Mouse (Mus musculus) midbrain, embryonic 14.5 days (tissue): Measurements from ENCODE around the gene Sec14l1. TPM values are rescaled to one million over a fixed set of nuclear protein-coding genes. Genes with fewer than 3 reads are reported as not detected.

Experiments used
- ATAC-seq: fragments of 200-750 bp; cut with Nextera tagmentation; 2 replicates; pipeline ENCODE4 v1.8.0; 2017; ENCODE audit warnings: moderate number of reproducible peaks, moderate library complexity; ENCODE audit not compliant: low FRiP score, low TSS enrichment
- DNase-seq: peaks from one replicate; pipeline ENCODE4 v3.0.0-alpha.2; 2015
- H3K27ac ChIP-seq: fragments of 300-500 bp; sonication (generic); replicated peaks from 2 replicates; pipeline ENCODE4 v1.5.1; 2014; ENCODE audit warnings: mild to moderate bottlenecking, low read depth, low read length, moderate library complexity
- H3K27me3 ChIP-seq: fragments of 300-500 bp; sonication (generic); 2 replicates; pipeline ENCODE4 v1.6.1; 2014; ENCODE audit warnings: low read length, control low read depth, mixed read lengths; ENCODE audit not compliant: control insufficient read depth, insufficient read depth
- H3K36me3 ChIP-seq: fragments of 300-500 bp; sonication (generic); 2 replicates; pipeline ENCODE4 v1.6.1; 2014; ENCODE audit warnings: low read length, control low read depth; ENCODE audit not compliant: control insufficient read depth, insufficient read depth
- H3K4me1 ChIP-seq: fragments of 300-500 bp; sonication (generic); 2 replicates; pipeline ENCODE4 v1.6.1; 2014; ENCODE audit warnings: mild to moderate bottlenecking, antibody characterized with exemption, low read length, control low read depth; ENCODE audit not compliant: control insufficient read depth, insufficient read depth
- H3K4me2 ChIP-seq: fragments of 300-500 bp; sonication (generic); 2 replicates; pipeline ENCODE4 v1.6.1; 2014; ENCODE audit warnings: mild to moderate bottlenecking, low read length, moderate library complexity
- H3K4me3 ChIP-seq: fragments of 300-500 bp; sonication (generic); replicated peaks from 2 replicates; pipeline ENCODE4 v1.5.1; 2014; ENCODE audit warnings: low read depth, low read length
- H3K9ac ChIP-seq: fragments of 300-500 bp; sonication (generic); replicated peaks from 2 replicates; pipeline ENCODE4 v1.6.1; 2014; ENCODE audit warnings: mild to moderate bottlenecking, low read length, moderate library complexity
- H3K9me3 ChIP-seq: fragments of 300-500 bp; sonication (generic); 2 replicates; pipeline ENCODE4 v1.6.1; 2016; ENCODE audit warnings: low read length, control low read depth, mixed read lengths; ENCODE audit not compliant: control insufficient read depth
- WGBS: fragments of 180-500 bp; shearing (Covaris S2); extraction: QIAGEN DNeasy Blood & Tissue Kit; methylation state at CpG from one replicate; pipeline ENCODE4 v1.1.7; 2014; 5-methylcytosine and 5-hydroxymethylcytosine counted together
- polyA plus RNA-seq: library from polyadenylated mRNA; unstranded; fragments of >200 nt; fragmentation: Nextera tagmentation; extraction: Ambion mirVana; gene quantifications from 2 replicates; pipeline ENCODE4 v1.2.1, GENCODE M21; 2014

Sec14l1 gene
- polyA plus RNA-seq, 1 experiment from 2014 or later = 48.7 TPM

GRCm38 (mm10) chr11:117159257-117159945 is 44.4 kb downstream of the Sec14l1 start:
- Histone ChIP-seq H3K9ac (no peak overlapping the region), H3K9me3 (no peaks in the 10 kb centered on the region), H3K36me3 (peaks cover 55% of the 10 kb centered on the region), H3K4me1 (no peaks in the 10 kb centered on the region), H3K4me3 (no peak overlapping the region), H3K27me3 (no peaks in the 10 kb centered on the region), H3K27ac (no peak overlapping the region), H3K4me2 (no peak overlapping the region)
- 92% methylated on average over 13 of the region's 13 CpGs for WGBS
- DNase-seq (no peak), ATAC-seq (no peak)

DNA sequence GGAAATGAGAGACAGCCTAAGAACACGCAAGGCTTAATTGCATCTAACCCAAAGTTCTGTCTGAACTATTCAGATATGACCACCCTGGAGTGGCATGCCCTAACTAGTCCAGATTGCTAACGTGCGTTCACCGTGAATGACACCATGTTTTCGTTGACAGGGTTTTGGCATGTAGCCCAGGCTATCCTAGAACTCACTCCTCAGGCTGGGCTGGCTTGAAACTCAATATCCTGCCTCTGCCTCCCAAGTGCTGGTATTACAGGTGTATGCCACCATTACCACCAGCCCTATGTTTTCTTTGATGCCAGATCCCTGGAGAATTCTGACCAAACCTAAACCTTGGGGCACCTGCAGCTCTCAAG is 45.0 kb downstream of the Sec14l1 start:
- ATAC-seq (no peak), DNase-seq (no peak)
- H3K4me2 ChIP-seq = no peak overlapping the region
- H3K9ac ChIP-seq = no peak overlapping the region
- H3K36me3 ChIP-seq = peaks cover 50% of the 10 kb centered on the region
- H3K9me3 ChIP-seq = no peaks in the 10 kb centered on the region
- 93% methylated on average over 5 of the region's 5 CpGs for whole genome bisulfite sequencing
- H3K27me3 ChIP-seq = no peaks in the 10 kb centered on the region
- H3K4me1 ChIP-seq = no peaks in the 10 kb centered on the region
- H3K27ac ChIP-seq = no peak overlapping the region
- no peak overlapping the region for H3K4me3 ChIP-seq

- no peaks in the 10 kb centered on the region for H3K27me3 ChIP-seq
- WGBS = 95% methylated on average over 12 of the region's 12 CpGs
- H3K4me3 ChIP-seq = no peak overlapping the region
- ATAC-seq (no peak), DNase-seq (no peak)
- no peaks in the 10 kb centered on the region for H3K9me3 ChIP-seq
- H3K36me3 ChIP-seq = peaks cover 41% of the 10 kb centered on the region
- no peaks in the 10 kb centered on the region for H3K4me1 ChIP-seq
- H3K9ac ChIP-seq = no peak overlapping the region
- H3K27ac ChIP-seq = no peak overlapping the region
- no peak overlapping the region for H3K4me2 ChIP-seq
Observed at GRCm38 (mm10) chr11:117160791-117161190, 45.8 kb downstream of the Sec14l1 start.

GRCm38 (mm10) chr11:117161574-117161973 is 46.6 kb downstream of the Sec14l1 start:
- no peak overlapping the region for H3K27ac ChIP-seq
- no peak overlapping the region for H3K9ac ChIP-seq
- 76% methylated on average over 8 of the region's 8 CpGs for WGBS
- ATAC-seq = no peak
- H3K36me3 ChIP-seq = peaks cover 35% of the 10 kb centered on the region
- H3K27me3 ChIP-seq = no peaks in the 10 kb centered on the region
- no peaks in the 10 kb centered on the region for H3K9me3 ChIP-seq
- H3K4me3 ChIP-seq = no peak overlapping the region
- no peak for DNase-seq
- no peaks in the 10 kb centered on the region for H3K4me1 ChIP-seq
- no peak overlapping the region for H3K4me2 ChIP-seq

DNA sequence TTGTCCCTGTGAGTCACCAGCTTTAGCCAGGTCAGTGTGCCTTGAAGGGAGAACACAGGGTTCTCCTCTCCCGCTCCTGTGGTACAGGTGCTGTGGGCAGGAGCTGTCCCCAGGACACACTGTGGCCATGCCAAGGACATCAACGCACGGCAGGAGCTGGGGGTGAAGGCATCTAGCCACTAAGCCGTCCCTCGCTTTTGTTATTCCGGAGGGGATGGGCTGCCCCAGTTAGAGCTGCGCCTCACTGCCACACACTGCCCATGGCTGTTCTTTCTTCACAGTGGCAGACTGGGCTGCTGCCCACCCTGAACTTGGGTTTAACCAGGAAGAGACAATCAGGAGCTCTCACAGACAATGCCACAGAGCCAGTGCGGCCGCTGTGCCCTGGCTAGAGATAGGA is 48.1 kb downstream of the Sec14l1 start:
- Histone ChIP-seq H3K4me3 (no peak overlapping the region), H3K9me3 (no peaks in the 10 kb centered on the region), H3K9ac (no peak overlapping the region), H3K36me3 (peaks cover 22% of the 10 kb centered on the region), H3K4me1 (no peaks in the 10 kb centered on the region), H3K27me3 (no peaks in the 10 kb centered on the region), H3K27ac (no peak overlapping the region), H3K4me2 (no peak overlapping the region)
- ATAC-seq (no peak), DNase-seq (no peak)
- WGBS = 73% methylated on average over 9 of the region's 9 CpGs

DNA sequence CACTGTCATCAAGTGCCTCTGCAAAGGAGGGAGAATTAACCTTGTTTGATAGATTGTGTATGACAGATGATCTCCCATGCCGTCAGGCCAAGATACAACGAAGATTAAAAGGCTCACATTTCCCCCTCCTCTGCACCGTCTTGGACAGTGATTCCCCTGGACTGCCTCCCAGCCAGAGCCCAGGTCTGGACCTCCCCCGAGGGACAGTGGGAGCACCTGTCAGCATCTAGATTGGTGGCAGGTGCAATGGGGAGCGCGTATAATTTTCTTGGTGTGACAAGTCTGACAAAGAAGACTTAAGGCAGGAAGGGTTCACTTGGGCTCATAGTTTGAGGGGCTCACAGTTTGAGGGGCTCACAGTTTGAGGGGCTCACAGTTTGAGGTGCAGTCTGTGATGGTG is 48.8 kb downstream of the Sec14l1 start:
- Histone ChIP-seq H3K27ac (no peak overlapping the region), H3K36me3 (peaks cover 15% of the 10 kb centered on the region), H3K4me2 (no peak overlapping the region), H3K27me3 (no peaks in the 10 kb centered on the region), H3K9ac (no peak overlapping the region), H3K4me3 (no peak overlapping the region), H3K4me1 (no peaks in the 10 kb centered on the region), H3K9me3 (no peaks in the 10 kb centered on the region)
- no peak for DNase-seq
- no peak for ATAC-seq
- 88% methylated on average over 6 of the region's 6 CpGs for WGBS

- H3K27me3 ChIP-seq = no peaks in the 10 kb centered on the region
- 0 out of 2 replicates have a peak, but pooled peaks cover 3% of the 10 kb centered on the region for H3K4me1 ChIP-seq
- no peak overlapping the region for H3K27ac ChIP-seq
- DNase-seq (peak; percentile 27), ATAC-seq (no peak)
- H3K4me2 ChIP-seq = no peak overlapping the region
- no peak overlapping the region for H3K9ac ChIP-seq
- H3K9me3 ChIP-seq = no peaks in the 10 kb centered on the region
- no peak overlapping the region for H3K4me3 ChIP-seq
- no peaks in the 10 kb centered on the region for H3K36me3 ChIP-seq
- WGBS = 86% methylated on average over 20 of the region's 20 CpGs
Observed at GRCm38 (mm10) chr11:117168278-117169087, 53.5 kb downstream of the Sec14l1 start.

DNA sequence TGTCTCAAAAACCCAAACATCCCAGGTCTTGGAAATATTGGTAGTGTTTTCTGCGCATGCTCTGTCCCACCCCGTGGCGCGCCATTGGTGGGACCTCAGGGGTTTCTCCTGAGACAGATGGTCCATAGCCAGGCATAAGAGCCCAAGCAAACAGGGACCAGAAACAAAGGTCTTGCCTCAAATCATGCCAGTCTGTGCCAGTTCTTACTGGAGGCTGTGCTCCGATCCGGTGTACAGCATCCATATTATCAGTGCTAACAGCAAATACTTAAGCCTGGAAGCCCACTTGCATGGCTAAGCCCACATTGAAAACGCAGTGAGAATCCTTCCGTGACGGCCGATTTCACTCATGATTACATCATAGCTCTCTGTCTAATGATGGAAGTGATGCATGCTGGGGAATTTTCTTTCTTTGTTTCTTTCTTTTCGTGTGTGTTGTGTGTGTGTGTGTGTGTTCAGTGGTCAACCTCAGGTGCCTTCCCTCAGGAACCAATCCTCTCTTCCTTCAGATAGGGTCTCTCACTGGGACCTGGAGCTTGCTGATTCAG is 54.2 kb downstream of the Sec14l1 start:
- Histone ChIP-seq H3K4me3 (no peak overlapping the region), H3K27ac (no peak overlapping the region), H3K27me3 (no peaks in the 10 kb centered on the region), H3K9ac (no peak overlapping the region), H3K4me1 (0 out of 2 replicates have a peak, but pooled peaks cover 3% of the 10 kb centered on the region), H3K9me3 (no peaks in the 10 kb centered on the region), H3K4me2 (no peak overlapping the region), H3K36me3 (no peaks in the 10 kb centered on the region)
- DNase-seq (peak; percentile 34), ATAC-seq (no peak)
- 87% methylated on average over 11 of the region's 11 CpGs for WGBS
